Mouse (Mus musculus) G1E (cell line): ENCODE measurements at regions not wholly inside any gene's neighbourhood (a gene's known extent, or its start where the extent isn't known, plus 50 kb on each side); places are given as distances from the start of the nearest gene placed in this dataset.

Source experiments
- CTCF ChIP-seq: IDR thresholded peaks from 2 replicates; pipeline ENCODE4 v1.5.1; 2012; ENCODE audit warnings: low read depth, low read length, inconsistent platforms, mixed read lengths
- GATA1 ChIP-seq: IDR thresholded peaks from 2 replicates; pipeline ENCODE4 v1.6.1; 2012; ENCODE audit warnings: borderline replicate concordance, low read length, inconsistent platforms, mixed read lengths
- POLR2AphosphoS5 ChIP-seq: IDR thresholded peaks from 2 replicates; pipeline ENCODE4 v1.6.1; 2012; ENCODE audit warnings: low read depth, low read length, inconsistent platforms; ENCODE audit not compliant: insufficient replicate concordance

DNA sequence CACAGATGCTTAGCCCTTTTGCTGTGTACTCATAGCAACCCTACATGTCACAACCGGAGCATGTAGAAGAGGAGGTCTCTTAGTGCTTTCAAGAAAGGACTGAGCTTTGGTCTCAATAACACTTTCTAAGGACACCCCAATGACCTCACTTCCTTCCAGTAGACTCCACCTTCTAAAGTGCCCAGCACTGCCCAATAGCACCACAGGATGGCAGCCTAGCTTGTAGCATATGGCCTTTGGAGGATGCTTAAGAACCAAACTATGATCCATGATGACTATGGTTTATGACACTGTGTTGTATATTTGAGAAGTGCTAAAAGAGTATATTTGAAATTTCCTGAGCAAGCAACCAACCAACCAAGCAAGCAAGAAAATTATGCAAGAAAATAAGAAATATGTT is 223.3 kb upstream of the Elac2 start:
- TF ChIP-seq CTCF (peak; percentile 28; the same call in 1 of the 2 replicates), GATA1 (no peak), POLR2AphosphoS5 (no peak)
